Mouse (Mus musculus) kidney, embryonic 14.5 days (tissue): Measurements from ENCODE around the gene Rps6kl1. TPM values are rescaled to one million over a fixed set of nuclear protein-coding genes. Genes with fewer than 3 reads are reported as not detected.

Source experiments
- ATAC-seq: fragments of 200-750 bp; cut with Nextera tagmentation; 2 replicates; pipeline ENCODE4 v1.8.0; 2017; ENCODE audit warnings: moderate number of reproducible peaks, mild to moderate bottlenecking, moderate TSS enrichment, moderate library complexity; ENCODE audit not compliant: low FRiP score, low TSS enrichment
- H3K27ac ChIP-seq: fragments of 300-500 bp; sonication (generic); 2 replicates; pipeline ENCODE4 v1.5.1; 2014; ENCODE audit warnings: low read depth, mild to moderate bottlenecking, low read length, moderate library complexity, mixed read lengths
- H3K27me3 ChIP-seq: fragments of 300-500 bp; sonication (generic); 2 replicates; pipeline ENCODE4 v1.6.1; 2014; ENCODE audit warnings: mild to moderate bottlenecking, low read length; ENCODE audit not compliant: control insufficient read depth, insufficient read depth
- H3K36me3 ChIP-seq: fragments of 300-500 bp; sonication (generic); 2 replicates; pipeline ENCODE4 v1.6.1; 2014; ENCODE audit warnings: low read length, mixed read lengths; ENCODE audit not compliant: control insufficient read depth, insufficient read depth
- H3K4me1 ChIP-seq: fragments of 300-500 bp; sonication (generic); 2 replicates; pipeline ENCODE4 v1.6.1; 2014; ENCODE audit warnings: low read length, mixed read lengths; ENCODE audit not compliant: control insufficient read depth, insufficient read depth
- H3K4me2 ChIP-seq: fragments of 300-500 bp; sonication (generic); replicated peaks from 2 replicates; pipeline ENCODE4 v1.6.1; 2014; ENCODE audit warnings: low read depth, mild to moderate bottlenecking, low read length
- H3K4me3 ChIP-seq: fragments of 300-500 bp; sonication (generic); 2 replicates; pipeline ENCODE4 v1.5.1; 2014; ENCODE audit warnings: mild to moderate bottlenecking, low read length
- H3K9ac ChIP-seq: fragments of 300-500 bp; sonication (generic); 2 replicates; pipeline ENCODE4 v1.6.1; 2014; ENCODE audit warnings: low read depth, mild to moderate bottlenecking, low read length, moderate library complexity
- H3K9me3 ChIP-seq: fragments of 300-500 bp; sonication (generic); 2 replicates; pipeline ENCODE4 v1.6.1; 2016; ENCODE audit warnings: low read length; ENCODE audit not compliant: control insufficient read depth
- WGBS: fragments of 180-500 bp; shearing (Covaris S2); extraction: QIAGEN DNeasy Blood & Tissue Kit; methylation state at CpG from one replicate; pipeline ENCODE4 v1.1.7; 2014; 5-methylcytosine and 5-hydroxymethylcytosine counted together
- polyA plus RNA-seq: library from polyadenylated mRNA; unstranded; fragments of >200 nt; fragmentation: Nextera tagmentation; extraction: Ambion mirVana; gene quantifications from 2 replicates; pipeline ENCODE4 v1.2.1, GENCODE M21; 2014

Rps6kl1 gene
- polyA plus RNA-seq, 1 experiment from 2014 or later, result 0.61 TPM

DNA sequence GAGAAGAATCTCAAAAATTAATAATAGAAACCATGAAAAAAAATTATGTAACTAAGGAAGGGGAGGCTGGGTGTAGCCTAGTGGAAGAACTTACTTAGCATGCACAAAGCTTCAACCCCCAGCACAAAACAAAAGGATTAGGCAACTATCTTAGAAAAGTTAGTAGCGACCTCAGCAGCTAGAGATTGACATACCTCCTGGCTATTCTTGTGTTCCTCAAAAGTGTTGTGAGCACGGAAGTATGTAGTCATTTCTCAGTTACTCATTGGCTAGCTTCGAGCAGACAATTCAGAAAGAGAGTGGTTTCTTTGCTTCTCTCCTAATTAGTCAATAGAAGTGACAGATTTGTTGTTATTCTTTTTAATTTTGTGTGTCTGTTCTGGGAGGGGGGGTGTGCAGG lies 42.4 kb downstream of the Rps6kl1 start:
- Histone ChIP-seq H3K27me3 (no peaks in the 10 kb centered on the region), H3K4me3 (no peak overlapping the region), H3K27ac (no peak overlapping the region), H3K9ac (no peak overlapping the region), H3K4me1 (peaks cover 28% of the 10 kb centered on the region), H3K9me3 (no peaks in the 10 kb centered on the region), H3K36me3 (no peaks in the 10 kb centered on the region; the same call in 1 of the 2 replicates), H3K4me2 (no peak overlapping the region)
- 73% methylated on average over 3 of the region's 3 CpGs for WGBS
- ATAC-seq, result no peak

DNA sequence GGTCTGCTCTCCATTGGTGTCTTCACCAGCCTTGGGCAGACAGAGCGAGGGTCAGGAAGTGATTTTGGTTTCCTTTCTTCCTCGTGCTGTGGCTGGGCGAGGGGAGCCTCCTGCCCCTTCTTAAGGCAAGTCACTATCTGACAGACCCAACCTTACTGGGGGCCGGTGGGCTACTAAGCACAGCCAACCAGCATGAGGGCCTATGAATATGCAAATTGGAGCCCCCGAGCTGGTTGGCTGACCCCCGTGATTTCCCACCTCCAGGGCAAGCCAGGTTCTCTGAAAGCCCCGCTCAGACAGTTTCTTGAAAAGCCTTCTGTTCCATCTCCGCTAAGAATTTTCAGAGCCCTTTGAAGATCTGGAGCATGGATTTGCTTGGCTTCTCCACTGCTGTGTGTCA lies 44.8 kb downstream of the Rps6kl1 start:
- no peak; the same call in 1 of the 2 replicates for ATAC-seq
- Histone ChIP-seq H3K27me3 (no peaks in the 10 kb centered on the region), H3K4me1 (peaks cover 11% of the 10 kb centered on the region; the same call in 1 of the 2 replicates), H3K36me3 (no peaks in the 10 kb centered on the region), H3K27ac (no peak overlapping the region), H3K4me3 (no peak overlapping the region), H3K4me2 (peak overlapping the region; percentile 30), H3K9me3 (no peaks in the 10 kb centered on the region), H3K9ac (peak overlapping the region; percentile 8; the same call in 1 of the 2 replicates)
- WGBS, result 2% methylated on average over 8 of the region's 8 CpGs

DNA sequence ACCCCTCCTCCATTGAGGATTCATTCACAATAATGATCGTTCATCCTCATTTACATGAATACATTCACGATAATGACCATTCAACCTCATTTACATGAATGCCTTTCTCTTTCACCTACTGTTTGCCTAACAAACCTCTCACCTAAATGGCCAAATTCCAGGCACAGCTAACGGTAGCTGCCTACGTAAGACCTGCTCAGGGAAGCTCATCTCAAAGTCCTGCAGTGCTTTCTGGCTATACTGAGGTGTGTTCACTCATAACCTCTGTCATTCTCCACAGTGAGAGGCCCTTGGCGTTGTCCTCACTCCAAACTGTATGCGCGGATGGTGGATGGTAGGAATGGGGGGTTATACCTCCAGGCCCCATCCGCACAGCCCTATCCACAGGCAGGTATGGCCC lies 46.3 kb downstream of the Rps6kl1 start:
- no peak for ATAC-seq
- Histone ChIP-seq H3K9ac (no peak overlapping the region), H3K36me3 (no peaks in the 10 kb centered on the region), H3K4me3 (no peak overlapping the region), H3K27ac (no peak overlapping the region), H3K27me3 (no peaks in the 10 kb centered on the region), H3K9me3 (no peaks in the 10 kb centered on the region), H3K4me2 (no peak overlapping the region), H3K4me1 (peaks cover 7% of the 10 kb centered on the region; the same call in 1 of the 2 replicates)
- 86% methylated on average over 8 of the region's 8 CpGs for WGBS

DNA sequence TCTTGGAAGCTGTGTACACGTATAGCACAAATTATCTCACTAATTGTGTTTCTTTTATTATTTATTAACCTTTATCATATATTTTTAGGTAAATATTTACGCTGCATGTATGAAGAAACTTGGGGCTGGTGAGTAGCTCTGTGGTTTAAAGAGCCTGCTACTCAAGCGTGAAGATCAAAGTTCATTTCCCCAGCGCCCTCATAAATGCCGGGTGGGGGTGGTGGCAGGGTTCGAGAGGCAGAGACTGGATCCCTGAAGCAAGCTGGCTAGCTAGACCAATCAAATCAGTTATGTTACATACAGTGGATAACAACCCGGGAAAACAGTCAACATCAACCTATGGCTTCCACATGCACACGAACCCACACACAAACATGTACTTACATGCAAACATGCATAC lies 48.0 kb downstream of the Rps6kl1 start:
- Histone ChIP-seq H3K9ac (no peak overlapping the region), H3K4me2 (no peak overlapping the region), H3K27me3 (no peaks in the 10 kb centered on the region), H3K4me3 (no peak overlapping the region), H3K4me1 (peaks cover 3% of the 10 kb centered on the region; the same call in 1 of the 2 replicates), H3K27ac (no peak overlapping the region), H3K36me3 (no peaks in the 10 kb centered on the region), H3K9me3 (no peaks in the 10 kb centered on the region)
- 51% methylated on average over 8 of the region's 8 CpGs for WGBS
- no peak for ATAC-seq

DNA sequence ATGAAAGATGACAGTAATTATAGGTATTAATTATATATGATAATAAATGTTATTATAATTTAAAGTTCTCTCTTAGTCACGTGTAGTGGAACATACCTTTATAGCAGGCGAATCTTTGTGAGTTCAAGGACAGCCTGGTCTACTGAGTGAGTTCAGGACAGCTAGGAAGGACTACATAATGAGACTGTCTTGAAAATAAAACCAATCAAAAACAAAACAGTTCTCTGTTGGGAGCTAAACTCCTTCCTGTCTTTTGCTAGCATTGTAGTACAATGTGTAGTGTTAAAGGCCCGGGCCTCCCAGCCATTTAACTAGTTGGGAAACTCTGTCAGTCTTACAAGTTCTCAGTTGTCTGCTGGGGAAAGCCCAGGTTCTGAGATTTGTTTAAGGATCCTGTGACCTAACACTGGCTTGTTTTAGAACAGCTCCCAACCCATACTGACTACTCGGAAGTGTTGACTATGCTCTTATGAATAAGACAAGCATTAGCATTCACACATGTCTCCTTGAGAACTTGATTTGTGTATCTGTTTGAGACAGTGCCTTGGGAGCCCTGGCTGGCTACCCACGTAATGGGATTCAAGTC lies 49.5 kb downstream of the Rps6kl1 start:
- no peaks in the 10 kb centered on the region for H3K9me3 ChIP-seq
- no peak overlapping the region for H3K4me2 ChIP-seq
- no peak overlapping the region for H3K27ac ChIP-seq
- no peak overlapping the region for H3K4me3 ChIP-seq
- H3K27me3 ChIP-seq, result no peaks in the 10 kb centered on the region
- H3K9ac ChIP-seq, result no peak overlapping the region
- H3K4me1 ChIP-seq, result peaks cover 3% of the 10 kb centered on the region; the same call in 1 of the 2 replicates
- no peaks in the 10 kb centered on the region for H3K36me3 ChIP-seq
- WGBS, result 75% methylated on average over 5 of the region's 5 CpGs
- no peak for ATAC-seq

DNA sequence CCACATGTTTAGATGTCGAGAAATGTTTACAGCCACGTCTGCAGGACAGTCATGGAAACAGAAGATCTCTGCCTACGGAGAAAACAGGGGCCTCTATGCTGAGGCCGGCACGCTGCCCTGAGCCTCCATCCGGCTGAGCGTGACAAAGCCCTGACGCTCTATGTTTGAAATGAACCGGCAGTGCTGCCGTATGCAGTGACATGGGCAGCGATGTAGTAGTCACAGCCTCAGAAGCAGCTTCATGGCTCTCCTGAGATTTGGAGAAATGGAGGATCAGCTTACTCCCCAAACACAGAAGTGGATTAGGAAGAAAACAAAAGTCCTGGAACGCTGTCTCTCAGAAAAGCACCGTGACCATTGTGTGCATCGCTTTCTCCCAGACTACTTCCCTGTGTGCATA lies 50.1 kb downstream of the Rps6kl1 start:
- ATAC-seq, result no peak
- peaks cover 3% of the 10 kb centered on the region; the same call in 1 of the 2 replicates for H3K4me1 ChIP-seq
- peak overlapping the region; percentile 17; the same call in 1 of the 2 replicates for H3K4me2 ChIP-seq
- H3K9ac ChIP-seq, result no peak overlapping the region
- no peak overlapping the region for H3K27ac ChIP-seq
- WGBS, result 21% methylated on average over 14 of the region's 14 CpGs
- H3K36me3 ChIP-seq, result no peaks in the 10 kb centered on the region
- no peak overlapping the region for H3K4me3 ChIP-seq
- H3K27me3 ChIP-seq, result no peaks in the 10 kb centered on the region
- H3K9me3 ChIP-seq, result no peaks in the 10 kb centered on the region

DNA sequence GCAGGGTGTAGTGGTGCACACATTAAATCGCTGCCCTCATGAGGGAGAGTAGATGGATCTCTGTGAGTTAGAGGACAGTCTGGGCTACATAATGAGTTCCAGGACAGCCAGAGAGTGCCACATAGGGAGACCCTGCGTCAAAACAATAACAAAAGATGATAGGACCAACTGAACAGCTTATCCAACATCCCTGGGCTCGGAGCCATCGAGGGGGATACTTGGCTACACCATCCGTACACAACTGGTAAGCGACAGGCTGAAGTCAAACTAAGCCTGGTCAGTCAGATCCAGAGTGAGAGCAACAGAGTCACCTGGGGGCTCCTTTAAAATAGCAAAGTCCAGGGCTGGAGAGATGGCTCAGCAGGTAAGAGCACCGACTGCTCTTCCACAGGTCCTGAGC lies 55.2 kb downstream of the Rps6kl1 start:
- Histone ChIP-seq H3K36me3 (no peaks in the 10 kb centered on the region), H3K4me1 (0 out of 2 replicates have a peak, but pooled peaks cover 2% of the 10 kb centered on the region), H3K9me3 (no peaks in the 10 kb centered on the region), H3K27ac (no peak overlapping the region), H3K9ac (no peak overlapping the region), H3K4me3 (no peak overlapping the region), H3K4me2 (no peak overlapping the region), H3K27me3 (no peaks in the 10 kb centered on the region)
- no peak for ATAC-seq
- 85% methylated on average over 7 of the region's 7 CpGs for WGBS

DNA sequence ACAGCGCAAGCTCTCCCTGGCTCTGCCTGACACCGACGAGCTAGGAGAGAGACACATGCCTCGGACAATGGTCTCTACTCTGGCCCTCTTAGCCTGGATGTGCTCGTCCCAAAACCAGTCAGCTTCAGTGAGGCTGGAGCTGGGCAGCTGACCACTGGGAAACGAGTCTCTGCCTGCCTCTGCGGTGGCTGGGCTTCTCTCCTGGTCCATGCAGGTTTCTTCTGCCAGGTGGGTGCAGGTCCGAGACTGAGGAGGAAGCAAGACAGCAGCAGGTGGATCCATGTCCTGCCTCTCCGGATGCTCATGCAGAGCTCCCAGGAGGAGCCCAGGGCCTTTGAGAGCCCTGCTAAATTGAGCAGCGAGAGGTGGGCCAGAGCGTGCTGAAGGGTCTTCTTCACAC lies 55.9 kb downstream of the Rps6kl1 start:
- Histone ChIP-seq H3K4me2 (no peak overlapping the region), H3K4me1 (0 out of 2 replicates have a peak, but pooled peaks cover 2% of the 10 kb centered on the region), H3K9ac (no peak overlapping the region), H3K9me3 (no peaks in the 10 kb centered on the region), H3K27ac (no peak overlapping the region), H3K36me3 (no peaks in the 10 kb centered on the region), H3K4me3 (no peak overlapping the region), H3K27me3 (no peaks in the 10 kb centered on the region)
- 88% methylated on average over 11 of the region's 11 CpGs for WGBS
- no peak for ATAC-seq

DNA sequence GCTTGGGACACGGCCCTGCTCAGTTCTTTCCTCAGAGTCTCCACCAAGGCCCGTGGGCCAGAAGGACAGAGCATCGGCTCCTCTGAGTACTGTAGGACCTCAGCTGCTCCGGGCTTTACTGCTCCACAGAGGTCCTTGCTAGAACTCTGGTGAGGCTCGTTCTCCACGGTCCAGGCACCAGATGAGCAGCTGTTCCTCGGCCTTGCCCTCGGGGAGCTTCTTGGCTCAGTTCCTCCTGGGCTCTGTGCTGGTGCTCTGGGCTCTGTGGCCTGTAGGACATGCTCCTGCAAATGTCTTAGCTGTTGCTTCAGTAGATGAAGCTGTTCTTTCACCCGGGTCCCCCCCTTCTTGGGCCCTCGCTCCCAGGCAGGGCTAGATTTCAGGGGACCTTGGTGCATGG lies 56.4 kb downstream of the Rps6kl1 start:
- Histone ChIP-seq H3K4me1 (0 out of 2 replicates have a peak, but pooled peaks cover 2% of the 10 kb centered on the region), H3K27me3 (no peaks in the 10 kb centered on the region), H3K9ac (no peak overlapping the region), H3K4me3 (no peak overlapping the region), H3K36me3 (no peaks in the 10 kb centered on the region), H3K9me3 (no peaks in the 10 kb centered on the region), H3K4me2 (no peak overlapping the region), H3K27ac (no peak overlapping the region)
- ATAC-seq, result no peak
- 77% methylated on average over 10 of the region's 10 CpGs for WGBS
